Mouse (Mus musculus) regulatory T cell (primary cell): ENCODE data around the gene Yeats2.
"Not testable (repeated sequence)": the region's sequence is repeated elsewhere in the genome, so short reads cannot be mapped to it uniquely, and the experiment has no call there.

Experiments used
- in situ Hi-C: fragments of 300-600 bp; cut with MboI, MseI; formaldehyde crosslinking; loops from one replicate; pipeline ENCODE4 v1.15.1; 2025; ENCODE audit warnings: high pct_unique_total_duplicates

Gene Yeats2

DNA sequence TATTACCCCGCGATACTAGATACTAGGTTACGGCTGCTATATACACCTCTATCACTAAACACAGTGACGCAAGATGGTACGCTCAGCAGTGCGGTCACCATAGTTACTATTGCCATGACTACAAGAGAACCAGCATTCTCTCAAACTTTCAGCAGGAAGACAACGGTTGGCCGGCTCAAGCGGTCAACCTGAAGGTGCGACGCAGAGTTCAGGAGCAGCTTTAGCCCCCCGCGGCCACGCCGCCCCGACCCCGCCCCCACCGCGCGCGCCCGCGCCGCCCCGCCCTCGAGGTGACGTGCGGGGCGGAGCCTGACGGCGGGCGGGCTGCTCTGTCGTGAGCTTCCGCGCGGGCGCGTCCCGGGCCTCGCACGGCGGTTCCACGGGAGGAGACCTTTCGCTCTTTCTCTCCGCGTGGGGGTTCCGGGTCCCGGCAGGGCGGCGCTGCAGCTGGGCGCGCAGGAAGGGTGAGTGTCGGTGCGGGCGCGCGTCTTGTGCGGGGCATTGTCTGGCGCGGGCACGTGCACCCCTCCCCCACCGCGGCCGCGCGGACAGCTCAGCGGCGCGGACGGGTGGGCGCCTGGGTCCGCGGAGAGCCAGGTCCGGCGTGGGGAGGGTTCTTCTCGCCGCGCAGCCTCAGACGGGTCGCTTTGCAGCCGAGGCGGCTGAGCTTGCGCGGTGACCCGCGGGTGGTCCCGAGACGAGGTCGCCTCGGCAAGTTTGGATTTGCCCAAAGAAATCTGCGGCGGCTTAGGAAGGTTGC is at the start of gene Yeats2:
TSS of gene Yeats2 (plus strand) at position 292 of the 760 bp plus-strand sequence.
- in situ Hi-C loops: no loop called here

DNA sequence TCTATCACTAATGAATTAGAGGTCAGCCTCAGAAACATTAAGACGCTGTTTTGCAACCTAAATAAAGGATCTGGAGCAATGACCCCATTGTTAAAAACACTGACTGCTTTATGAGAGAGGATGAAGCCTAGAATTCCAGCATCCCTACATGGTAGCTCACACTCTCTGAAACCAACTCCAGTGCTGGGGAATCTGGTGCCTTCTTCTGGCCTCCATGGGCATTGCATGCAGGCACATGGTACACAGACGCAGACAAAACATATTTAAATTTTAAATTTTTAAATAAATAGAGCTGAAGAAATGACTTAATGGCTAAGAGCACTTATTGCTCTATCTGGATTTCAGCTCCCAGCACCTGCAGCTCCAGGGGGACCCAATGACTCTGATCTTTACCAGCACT is 44.9 kb upstream of the Yeats2 start:
- in situ Hi-C loops: loop anchor here (10.0 kb wide), 1 partner anchor 1349 kb away; no protein-coding TSS in a partner anchor

DNA sequence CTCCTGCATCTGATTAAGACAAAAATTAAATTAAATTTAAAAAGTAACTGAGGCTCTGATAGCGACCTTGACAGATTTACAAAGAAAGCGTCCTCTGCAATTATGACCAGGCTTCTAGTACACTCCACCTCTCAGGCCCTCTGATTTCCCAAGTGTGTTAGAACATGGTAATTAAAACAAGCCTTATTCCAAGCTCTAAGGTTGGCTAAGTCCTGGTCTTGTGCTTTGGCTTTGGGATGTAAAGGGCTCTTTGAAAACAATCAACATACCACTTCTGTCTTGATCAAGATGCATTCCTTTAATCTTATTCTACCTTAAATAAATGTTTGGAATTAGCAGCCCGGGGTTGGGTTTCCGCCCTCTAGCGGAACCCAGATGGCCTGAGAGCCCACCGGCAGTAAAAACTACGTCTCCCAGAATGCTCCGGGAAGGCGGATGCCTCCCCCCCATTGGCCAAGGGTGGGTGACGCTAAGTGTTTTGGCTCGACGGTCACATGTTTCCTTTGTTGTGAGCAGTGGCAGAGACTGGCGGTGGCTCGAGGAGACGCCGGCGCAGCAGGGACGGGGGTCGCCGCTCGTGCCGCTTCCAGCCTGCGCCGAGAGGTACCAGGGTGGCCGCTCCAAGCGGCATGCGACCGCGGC is 43.7 kb upstream of the Yeats2 start, which contains the start of gene Klhl24:
TSS of gene Klhl24 (plus strand) at position 474 of the 642 bp plus-strand sequence.
- in situ Hi-C loops: loop anchor here (10.0 kb wide), 1 partner anchor 1348 kb away; no protein-coding TSS in a partner anchor

DNA sequence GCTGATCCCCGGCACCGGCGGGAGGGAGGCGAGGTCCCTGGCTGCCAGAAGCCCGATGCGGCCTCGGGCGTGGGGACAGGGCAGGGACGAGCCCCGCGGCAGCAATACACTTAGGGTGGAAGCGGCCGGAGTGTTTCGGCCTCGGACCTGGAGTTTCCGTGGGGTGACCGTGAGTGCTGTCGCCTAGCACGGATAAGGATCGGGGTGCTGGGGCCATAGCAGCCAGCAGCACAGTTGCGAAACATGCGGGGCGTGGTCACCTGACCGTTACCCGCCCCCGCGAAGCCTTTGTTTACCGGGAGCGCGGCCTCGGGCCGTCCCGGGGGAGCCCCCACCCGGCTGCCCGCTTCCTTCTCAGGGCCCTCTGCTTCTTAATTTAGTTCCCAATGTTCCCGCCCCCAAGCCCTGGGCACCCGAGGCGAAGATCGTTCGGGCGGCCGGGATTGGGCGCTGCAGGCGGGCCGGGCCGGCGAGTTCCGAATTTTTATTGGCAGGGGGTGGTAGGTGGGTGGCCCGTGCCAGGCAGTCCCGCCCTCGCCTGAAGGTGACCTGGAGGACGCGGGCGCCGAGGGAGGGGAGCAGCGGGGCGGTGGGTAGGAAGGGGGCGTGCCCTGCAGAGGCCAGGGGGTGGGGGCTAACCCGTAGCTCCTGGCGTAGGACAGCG is 43.0 kb upstream of the Yeats2 start:
- in situ Hi-C loops: loop anchor here (10.0 kb wide), 1 partner anchor 1347 kb away; no protein-coding TSS in a partner anchor

DNA sequence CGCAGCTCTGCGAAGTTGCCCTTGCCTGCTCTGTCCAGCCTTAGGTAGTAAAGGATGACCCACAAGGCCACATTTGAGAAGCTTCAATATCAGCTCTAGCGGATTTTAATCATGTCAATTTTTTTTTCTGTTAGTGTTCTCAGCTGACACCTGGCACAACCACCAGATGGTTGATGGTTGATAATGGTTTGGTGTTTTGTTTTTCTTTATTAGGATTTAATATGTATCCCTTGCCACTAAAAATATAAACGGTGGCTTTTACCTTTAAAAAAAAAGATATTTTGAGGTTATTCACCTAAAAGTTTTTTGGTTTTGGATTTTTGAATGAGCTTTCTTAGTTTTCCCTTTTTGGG is 42.5 kb upstream of the Yeats2 start:
- in situ Hi-C loops: loop anchor here (10.0 kb wide), 1 partner anchor 1346 kb away; no protein-coding TSS in a partner anchor

DNA sequence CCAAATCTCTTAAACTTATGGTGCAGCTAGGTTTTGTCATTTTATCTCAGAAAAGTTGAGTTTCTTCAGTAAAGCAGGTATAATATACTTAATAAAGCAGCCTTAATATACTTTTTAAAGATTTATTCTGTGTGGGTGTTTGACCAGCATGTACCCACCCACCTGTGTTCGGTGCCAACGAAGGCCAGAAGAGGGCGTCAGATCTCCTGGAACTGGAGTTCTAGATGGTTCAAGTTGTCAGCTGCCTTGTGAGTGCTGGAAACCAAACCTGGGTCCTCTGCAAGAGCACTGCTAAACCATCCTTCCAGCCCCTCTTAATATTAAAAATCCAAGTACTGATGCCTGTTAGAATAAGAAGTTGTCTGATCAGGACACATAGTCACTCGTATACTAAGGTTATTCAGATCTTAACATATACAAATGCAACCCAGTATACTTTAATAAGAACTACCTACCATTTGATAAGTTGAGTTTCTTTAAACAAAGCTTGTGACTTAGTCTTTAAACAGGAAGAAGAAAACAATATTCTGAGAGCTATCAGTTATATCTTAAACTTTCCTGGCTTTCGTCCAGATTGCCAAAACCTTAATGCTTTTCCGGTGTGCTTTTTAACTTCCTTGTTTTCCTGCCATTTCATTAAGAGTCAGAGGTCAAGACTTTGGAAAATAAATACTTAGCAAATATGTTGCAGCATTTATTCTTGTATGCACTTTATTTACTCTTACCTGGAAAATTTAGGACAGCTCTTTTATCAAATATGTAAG is 41.8 kb upstream of the Yeats2 start:
- in situ Hi-C loops: loop anchor here (10.0 kb wide), 1 partner anchor 1346 kb away; no protein-coding TSS in a partner anchor

DNA sequence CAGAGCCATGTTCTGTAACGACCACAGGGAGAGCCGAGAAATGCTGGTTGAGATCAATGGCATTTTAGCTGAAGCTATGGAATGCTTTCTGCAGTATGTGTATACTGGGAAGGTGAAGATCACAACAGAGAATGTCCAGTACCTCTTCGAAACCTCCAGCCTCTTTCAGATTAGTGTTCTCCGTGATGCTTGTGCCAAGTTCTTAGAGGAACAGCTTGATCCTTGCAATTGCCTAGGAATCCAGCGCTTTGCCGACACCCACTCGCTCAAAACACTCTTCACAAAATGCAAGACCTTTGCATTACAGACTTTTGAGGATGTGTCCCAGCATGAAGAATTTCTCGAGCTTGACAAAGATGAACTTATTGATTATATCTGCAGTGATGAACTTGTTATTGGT is 33.9 kb upstream of the Yeats2 start:
- in situ Hi-C loops: no loop called here

DNA sequence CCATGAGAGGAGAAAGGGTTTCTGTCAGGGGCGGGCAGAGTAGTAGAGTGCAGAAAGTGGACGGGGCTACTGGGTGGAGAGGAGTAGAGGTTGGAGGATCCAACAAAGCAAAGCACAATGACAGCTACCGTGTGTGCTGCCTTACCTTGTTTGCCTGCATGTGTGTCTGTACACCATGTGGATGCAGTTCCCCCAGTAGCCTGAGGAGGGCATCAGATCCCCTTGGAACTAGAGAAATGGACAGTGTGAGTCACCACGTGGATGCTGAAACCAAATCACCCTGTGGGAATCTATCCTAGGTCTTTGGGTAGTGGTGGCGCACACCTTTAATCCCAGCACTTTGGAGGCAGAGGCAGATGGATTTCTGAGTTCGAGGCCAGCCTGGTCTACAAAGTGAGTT is 31.9 kb upstream of the Yeats2 start:
- in situ Hi-C loops: no loop called here

DNA sequence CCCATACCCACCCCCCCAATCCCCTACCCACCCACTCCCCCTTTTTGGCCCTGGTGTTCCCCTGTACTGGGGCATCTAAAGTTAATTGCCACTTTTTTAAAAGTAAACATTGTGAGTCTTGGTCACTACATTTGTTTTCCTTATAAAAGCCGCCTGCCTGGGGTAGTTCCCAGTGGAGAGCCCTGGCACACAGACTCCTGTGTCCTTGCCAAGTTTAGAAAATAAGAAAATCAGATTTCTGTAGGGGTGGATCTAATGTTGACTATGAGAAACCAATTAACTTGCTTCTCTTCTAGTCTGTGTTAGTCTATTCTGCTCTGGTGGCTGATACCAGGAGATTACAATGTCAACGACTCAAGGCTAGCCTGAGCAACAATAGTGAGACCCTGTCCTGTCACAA is 28.2 kb upstream of the Yeats2 start:
- in situ Hi-C loops: no loop called here

DNA sequence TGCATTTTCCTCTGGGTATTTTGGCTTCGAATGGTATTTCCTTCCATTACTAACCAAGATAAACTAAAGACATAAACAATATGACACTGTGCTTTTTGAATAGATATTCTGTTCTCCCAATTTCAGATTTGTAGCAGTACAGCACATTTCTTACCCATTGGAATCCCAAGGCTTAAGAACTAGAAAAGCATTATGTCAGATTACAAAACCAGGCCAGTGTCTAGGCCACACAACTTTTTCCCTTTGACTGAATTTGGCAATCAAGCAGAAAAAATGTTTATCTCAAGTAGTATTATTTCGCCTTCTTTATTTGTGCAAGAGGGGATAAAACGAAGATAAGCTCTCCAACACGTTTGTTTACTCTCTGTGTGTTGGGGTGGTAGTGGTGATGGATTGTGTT is 24.8 kb upstream of the Yeats2 start:
- in situ Hi-C loops: no loop called here

DNA sequence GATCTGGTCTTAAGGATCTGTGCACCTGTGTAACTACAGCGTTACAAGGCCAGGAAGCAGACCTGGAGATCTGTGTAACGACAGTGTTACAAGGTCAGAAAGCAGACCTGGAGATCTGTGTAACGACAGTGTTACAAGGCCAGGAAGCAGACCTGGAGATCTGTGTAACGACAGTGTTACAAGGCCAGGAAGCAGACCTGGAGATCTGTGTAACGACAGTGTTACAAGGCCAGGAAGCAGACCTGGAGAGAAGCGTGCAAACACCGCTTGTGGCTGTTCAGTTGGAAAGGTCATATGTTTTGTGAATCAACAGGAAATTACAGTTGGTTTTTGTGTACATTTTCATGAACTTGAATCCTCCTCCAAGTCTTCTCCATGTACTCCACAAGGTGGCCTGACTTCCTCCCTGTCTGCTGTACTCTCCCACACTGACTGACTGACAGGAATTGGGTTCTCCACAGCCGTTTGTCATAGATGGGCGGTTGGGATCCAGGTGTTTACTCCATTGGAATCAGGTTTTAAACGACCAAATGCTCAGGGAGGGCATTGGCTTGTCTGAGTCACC is 14.5 kb upstream of the Yeats2 start:
- in situ Hi-C loops: not testable (repeated sequence)

DNA sequence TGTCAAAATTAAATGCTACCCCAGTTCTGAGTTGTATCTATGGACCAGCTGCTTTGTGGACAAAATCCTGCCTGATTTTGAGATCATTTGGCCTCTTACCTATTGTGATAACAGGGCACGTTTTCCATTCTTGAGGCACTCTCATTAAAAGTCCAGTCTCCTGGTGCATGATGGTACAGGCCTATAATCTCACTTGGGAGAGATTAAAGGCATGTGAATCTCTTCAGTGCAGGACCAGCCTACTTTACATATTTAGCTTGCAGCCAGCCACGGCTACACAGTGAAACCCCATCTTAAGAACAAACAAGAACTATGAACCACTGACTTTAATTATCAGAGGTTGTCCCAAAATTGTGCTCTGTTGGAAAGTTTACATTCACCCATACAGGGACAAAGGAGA is 10.5 kb upstream of the Yeats2 start:
- in situ Hi-C loops: no loop called here

DNA sequence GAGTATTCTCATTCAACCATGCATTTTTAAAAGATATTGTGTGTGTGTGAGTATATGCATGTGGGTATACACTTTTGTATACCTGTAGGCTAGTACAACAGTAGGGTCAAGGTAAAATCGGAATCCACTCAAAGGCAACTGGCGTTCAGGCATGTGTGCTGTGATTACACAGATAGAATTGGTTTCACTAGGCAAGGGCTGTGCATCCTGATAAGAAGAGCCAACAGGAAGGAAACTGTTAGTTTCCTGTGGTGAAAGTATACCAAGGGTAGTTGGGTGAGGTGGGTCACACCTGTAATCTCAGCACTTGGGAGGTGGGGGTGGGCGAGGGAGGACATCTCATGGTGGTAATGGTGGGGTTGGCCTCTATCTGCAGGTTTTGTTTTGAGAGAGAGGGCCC is 3.7 kb downstream of the Yeats2 start:
- in situ Hi-C loops: no loop called here

DNA sequence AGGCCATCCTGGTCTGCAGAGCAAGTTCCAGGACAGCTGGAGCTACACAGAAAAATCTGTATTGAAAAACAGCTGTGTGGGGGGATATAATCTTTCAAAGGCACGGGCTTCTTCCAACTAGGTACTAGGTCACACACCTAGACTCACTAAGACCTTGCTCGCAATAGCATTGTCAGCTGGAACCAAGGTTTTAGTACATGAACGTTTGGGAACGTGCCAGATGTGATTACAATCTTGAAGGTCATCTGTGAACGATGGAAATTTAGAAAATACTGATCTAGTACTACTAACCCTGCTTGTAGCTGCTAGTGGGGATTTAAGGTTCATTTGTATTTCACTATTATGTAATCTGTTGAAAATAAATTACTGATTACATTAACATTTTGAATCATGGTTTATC is 11.1 kb downstream of the Yeats2 start:
- in situ Hi-C loops: no loop called here

DNA sequence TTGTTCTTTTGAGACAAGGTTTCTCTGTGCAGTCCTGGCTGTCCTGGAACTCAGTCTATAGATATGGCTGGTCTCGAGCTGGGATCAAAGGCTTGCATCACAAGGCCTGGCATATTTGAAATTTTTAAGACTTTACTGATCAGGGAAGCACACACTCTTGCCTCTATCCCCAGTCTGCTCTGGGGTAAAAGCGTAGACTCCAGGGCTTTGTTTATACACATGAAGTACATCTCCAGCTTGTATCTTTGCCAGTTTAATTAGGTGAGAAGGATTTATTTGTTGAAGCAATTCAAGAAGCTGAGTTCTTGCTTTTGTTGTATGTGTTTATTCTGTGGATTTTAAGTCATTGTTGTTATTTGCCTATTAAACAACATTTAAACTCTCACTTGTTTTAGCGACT is 12.9 kb downstream of the Yeats2 start:
- in situ Hi-C loops: no loop called here

DNA sequence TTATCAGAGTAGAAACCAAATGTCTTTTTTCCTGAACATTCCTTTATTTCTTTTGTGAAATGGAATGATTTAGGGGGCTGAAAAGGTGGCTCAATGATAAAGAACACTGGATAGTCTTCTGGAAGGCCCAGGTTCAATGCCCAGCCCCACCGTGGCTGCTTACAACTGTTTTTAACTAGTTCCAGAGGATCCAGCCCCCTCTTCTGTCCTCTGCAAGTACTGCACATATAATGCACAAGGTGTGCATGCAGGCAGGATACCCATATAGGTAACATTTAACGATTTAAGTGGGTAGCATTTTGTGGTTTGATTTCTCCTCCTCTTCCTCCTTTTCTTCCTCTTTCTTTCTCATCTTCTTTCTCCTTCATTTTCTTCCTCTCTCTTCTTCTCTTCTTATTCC is 19.3 kb downstream of the Yeats2 start:
- in situ Hi-C loops: no loop called here

DNA sequence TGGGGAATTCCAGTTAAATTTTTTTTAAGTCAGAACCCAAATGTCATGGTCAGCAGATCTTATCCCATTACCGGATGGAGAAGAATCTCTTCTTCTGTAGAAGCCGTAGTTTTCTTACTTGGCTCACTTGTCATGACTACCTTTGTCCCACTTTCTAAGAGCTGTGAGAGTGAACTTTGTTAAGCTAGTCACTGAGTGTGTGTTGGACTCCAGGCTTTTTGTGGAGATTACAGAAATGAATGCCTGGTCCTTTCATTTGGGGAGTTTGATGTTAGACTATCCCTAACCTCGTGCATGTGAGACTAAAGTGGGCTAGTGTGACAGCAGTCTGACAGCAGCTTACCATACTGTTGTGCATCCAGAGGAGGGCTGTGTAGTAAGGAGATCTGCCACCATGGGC is 28.2 kb downstream of the Yeats2 start:
- in situ Hi-C loops: no loop called here

DNA sequence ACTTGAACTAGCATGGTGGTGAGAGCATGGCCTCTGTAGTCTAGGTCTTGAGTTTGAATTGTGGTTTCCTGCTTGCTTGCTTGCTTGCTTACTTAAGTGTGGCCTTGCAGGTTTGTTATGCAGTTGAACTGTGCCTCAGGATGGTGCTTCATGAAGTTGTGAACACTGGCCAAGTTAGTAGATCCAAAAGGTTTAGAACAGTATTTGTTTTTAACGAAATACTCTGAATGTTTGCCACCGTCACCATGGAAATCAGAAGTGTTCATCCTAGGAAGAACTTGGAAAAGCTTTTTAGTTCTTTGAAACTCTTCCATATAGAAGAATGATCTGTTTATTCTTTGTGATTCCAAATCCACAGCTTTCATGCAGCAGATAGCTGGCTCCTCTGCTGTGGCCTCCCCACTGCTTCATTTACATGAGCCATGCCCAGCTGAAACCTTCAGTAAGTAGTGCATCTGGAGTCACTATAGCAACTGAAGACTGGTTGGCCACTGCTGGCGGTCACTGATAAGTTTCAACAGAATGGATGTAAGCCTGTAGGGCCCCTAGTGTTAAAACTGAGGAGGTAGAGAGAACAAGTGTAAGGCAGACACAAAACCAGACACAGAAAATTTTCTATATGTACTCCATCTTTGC is 28.7 kb downstream of the Yeats2 start:
- in situ Hi-C loops: no loop called here

DNA sequence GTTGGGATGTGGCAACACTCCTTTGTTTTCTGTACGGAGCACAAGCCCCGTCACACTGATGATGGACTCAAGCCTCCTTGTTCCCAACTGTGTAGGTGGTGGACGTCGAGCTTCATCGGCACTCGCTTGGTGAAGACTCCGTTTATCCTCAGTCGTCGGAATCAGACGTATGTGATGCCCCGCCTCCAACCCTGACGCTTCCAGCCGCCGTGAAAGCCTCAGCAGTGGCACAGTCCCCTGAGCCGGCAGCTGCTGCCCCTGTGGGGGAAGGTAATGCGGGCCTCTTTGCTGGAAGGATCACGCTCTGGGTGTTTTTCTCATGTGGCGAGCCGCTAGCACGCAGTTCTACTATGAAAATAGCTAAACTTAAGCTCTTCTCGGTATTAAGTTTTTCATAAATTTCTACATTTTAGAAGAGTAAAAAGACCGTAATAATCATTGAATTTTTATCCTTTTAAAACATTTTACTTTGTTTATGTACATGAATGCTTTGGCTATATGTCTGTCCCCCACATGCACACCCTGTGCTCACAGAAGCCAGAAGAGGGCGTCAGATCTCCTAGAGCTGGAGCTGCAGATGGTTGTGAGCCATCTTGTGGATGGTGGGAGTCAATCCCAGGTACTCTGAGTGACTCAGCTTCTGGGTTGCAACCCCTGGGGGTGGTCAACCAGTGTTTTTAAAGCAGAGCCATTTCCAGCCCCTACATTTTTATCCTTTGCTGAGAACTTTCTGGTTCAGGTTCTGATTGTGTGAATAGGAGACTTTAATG is 38.7 kb downstream of the Yeats2 start:
- in situ Hi-C loops: no loop called here

DNA sequence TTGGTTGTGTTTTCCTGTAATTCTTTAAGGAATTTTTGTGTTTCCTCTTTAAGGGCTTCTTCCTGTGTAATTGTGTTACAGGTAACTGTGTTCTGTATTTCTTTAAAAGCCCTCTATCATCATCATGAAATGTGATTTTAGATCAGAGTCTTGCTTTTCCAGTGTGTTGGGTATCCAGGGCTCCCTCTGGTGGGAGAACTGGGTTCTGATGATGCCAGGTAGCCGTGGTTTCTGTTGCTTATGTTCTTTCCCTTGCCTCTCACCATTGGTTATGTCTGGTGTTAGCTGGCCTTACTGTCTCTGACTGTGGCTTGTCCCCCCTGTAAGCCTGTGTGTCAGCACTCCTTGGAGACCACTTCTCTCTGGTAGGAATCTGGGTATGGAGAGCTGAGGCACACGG is 44.5 kb downstream of the Yeats2 start:
- in situ Hi-C loops: no loop called here
